Mouse (Mus musculus): ENCODE measurements around the gene Bpifb6. TPM values are rescaled to one million over a fixed set of nuclear protein-coding genes. Genes with fewer than 3 reads are reported as not detected.

The Bpifb6 gene
- not detected in 2 replicates for polyA plus RNA-seq (2012; rRNA removed)

DNA sequence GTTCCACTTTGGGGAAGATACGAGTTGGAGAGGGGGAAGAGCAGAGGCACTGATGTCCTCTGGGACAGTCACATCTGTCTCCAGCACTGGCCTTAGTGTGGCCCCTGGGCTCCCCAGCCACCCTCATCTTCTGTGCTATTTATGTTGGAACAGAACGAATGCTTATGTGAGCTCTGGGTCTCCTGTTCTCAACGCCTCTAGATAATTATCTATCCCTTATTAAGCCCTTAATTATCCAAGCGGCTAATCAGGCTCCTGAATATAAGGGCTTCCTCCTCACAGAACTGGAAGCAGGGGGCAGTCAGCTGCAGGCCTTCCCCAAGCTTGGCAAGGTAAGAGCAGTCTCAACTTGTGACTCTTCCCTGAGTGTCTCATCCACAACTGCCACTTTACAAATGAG is at the start of gene Bpifb6:
Gene Bpifb6, plus strand, starts transcription at position 301 of the 400 bp plus-strand sequence.

DNA sequence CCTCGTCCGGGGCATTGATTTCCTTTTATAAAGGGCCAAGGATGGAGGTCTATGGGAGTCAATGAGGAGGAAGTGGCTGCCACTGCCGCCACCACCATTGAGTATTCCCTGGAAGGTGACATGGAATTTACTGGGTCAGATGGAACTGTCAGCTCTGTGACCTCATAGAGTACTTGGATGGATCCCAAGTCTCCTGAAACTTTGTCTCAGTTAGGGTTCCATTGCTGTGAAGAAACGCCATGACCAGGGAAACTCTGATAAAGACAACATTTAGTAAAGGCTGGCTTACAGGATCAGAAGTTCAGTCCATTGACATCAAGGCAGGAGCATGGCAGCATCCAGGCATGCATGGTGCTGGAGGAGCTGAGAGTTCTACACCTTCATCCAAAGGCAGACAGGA is 29.2 kb upstream of the Bpifb6 start, which contains the start of gene Sun5:
Gene Sun5, minus strand, starts transcription at position 101 of the 400 bp plus-strand sequence.

DNA sequence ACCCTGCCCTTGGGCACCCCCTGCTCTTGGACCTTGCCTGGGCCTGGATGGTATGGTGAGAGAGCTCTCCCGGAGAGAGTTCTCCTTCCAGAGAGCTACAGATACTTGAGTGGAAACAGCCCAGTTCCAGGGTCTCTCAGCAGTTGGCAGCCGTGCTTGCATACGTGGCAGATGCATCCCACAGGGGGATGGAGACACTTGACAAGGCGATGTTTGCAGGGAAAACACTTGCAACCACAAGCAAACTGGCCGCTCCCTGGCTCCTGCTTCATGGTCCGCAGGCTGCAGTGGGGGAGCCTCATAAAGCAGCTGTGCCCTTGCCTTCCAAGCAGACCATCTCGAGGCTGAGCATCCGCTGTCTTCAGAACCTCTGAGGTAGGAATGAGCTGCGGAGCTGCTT is 25.4 kb upstream of the Bpifb6 start, which contains the start of gene Bpifb2:
Gene Bpifb2, plus strand, starts transcription at position 301 of the 400 bp plus-strand sequence.

DNA sequence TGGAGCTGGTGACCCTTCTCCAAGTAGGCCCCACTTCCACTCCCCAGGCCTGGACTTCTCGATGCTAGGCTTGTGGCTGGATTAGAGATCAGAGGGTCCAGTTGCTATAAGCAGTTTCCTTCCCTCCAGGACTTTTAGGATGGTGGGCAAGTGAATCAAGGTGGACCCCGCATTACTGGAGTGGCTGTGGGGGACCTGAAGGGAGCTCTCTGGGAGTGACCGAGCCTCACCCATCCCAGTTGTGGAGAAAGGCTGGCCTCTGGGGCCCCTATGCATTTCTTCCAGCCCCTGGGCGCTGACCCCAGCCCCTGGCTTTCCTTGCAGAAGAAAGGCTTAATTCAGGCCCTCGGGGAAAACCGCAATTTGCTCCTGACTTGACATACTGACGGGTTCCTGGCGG is 17.7 kb downstream of the Bpifb6 start, which contains the start of gene Bpifb3:
Gene Bpifb3, plus strand, starts transcription at position 301 of the 400 bp plus-strand sequence.

DNA sequence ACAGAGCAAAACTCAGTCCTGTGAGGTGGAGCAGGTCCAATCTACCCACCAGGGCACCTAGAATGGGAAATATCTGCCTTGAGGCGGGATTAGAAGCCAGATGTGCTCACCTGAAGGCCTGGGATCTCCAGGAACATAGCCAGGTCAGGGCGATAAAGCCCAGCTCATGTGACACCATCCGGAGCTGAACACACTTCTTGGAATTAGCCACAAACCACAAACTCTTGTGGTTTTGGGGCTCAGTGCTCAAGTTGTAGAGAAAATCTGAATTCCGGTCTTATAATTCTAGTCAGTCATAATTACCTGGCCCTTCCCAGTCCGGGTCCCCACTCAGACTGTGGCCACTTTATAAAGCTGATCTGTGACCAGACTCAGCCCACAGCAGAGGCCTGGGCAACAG is 37.7 kb downstream of the Bpifb6 start, which contains the start of gene Bpifb4:
Gene Bpifb4, plus strand, starts transcription at position 370 of the 400 bp plus-strand sequence.

Other genes starting within 250 kb of the Bpifb6 start
- not detected in 2 replicates for gene Dnmt3c, start 203.7 kb upstream of the Bpifb6 start, polyA plus RNA-seq (2012; rRNA removed)
- gene Mapre1, start 159.1 kb upstream of the Bpifb6 start, polyA plus RNA-seq (2012; rRNA removed), result 1.7 and 2.0 TPM in 2 replicates
- 0.04 and 0.22 TPM in 2 replicates for gene Efcab8, start 120.5 kb upstream of the Bpifb6 start, polyA plus RNA-seq (2012; rRNA removed)
- not detected in 2 replicates for gene Sun5, start 29.3 kb upstream of the Bpifb6 start, polyA plus RNA-seq (2012; rRNA removed)
- gene Bpifb2, start 25.3 kb upstream of the Bpifb6 start, polyA plus RNA-seq (2012; rRNA removed), result not detected in 2 replicates
- not detected in 2 replicates for gene Bpifb3, start 17.8 kb downstream of the Bpifb6 start, polyA plus RNA-seq (2012; rRNA removed)
- 0.28 TPM in 1 of 2 replicates, not detected in the other for gene Bpifb4, start 37.8 kb downstream of the Bpifb6 start, polyA plus RNA-seq (2012; rRNA removed)
- not detected in 2 replicates for gene Bpifa6, start 74.6 kb downstream of the Bpifb6 start, polyA plus RNA-seq (2012; rRNA removed)
- gene Bpifa2, start 107.9 kb downstream of the Bpifb6 start, polyA plus RNA-seq (2012; rRNA removed), result not detected in 2 replicates
- gene Bpifa3, start 229.9 kb downstream of the Bpifb6 start, polyA plus RNA-seq (2012; rRNA removed), result not detected in 2 replicates
- not detected in 2 replicates for gene Bpifa1, start 242.5 kb downstream of the Bpifb6 start, polyA plus RNA-seq (2012; rRNA removed)